Mouse (Mus musculus) neural tube, embryonic 10.5 days (tissue): ENCODE results near the gene Parvb.

Experiments
- DNase-seq: peaks from one replicate; pipeline ENCODE4 v3.0.0-alpha.2; 2017; ENCODE audit warnings: low spot score; ENCODE audit errors: extremely low spot score

Parvb gene

GRCm38 (mm10) chr15:84216461-84217084, 15.3 kb upstream of the Parvb start:
- peak; percentile 71 for DNase-seq

DNA sequence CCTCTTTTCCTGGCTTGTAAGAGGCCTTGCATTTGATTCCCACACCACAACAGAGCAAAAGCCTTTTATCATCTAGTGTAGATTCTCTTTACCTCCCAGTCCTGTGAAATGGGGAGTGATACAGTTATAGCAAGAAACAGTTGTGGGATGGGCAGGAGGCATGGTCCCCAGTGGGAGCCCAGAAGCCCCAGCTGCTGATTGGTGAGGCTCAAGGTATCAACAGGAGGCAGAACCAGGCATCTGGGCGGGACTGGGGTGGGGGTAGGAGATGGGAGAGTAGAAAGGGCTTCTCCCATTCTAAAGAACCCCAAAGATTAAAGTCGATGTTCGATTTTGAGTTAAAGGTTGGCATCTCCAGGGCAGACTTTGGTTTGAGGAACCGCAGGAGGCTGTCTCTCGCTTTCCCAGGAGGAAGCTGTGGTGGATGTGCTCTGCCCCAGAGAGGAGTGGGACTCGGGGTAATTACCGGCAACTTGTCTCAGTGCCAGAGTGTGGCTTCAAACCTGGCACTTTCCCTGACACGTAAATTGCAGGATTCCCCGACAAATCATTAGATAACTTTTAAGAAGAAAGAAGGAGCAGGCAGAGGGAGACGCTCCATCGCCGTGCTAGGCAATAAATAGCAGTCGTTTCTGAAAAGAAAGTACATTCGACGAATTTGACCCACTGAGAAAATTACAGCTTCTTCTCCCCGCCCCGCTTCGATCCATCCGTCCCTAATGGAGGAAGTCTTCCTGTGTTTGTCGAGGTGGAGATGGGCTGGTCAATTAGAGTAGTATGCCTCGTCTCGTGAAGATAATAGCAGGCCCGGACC, 13.7 kb upstream of the Parvb start:
- peak; percentile 55 for DNase-seq

DNA sequence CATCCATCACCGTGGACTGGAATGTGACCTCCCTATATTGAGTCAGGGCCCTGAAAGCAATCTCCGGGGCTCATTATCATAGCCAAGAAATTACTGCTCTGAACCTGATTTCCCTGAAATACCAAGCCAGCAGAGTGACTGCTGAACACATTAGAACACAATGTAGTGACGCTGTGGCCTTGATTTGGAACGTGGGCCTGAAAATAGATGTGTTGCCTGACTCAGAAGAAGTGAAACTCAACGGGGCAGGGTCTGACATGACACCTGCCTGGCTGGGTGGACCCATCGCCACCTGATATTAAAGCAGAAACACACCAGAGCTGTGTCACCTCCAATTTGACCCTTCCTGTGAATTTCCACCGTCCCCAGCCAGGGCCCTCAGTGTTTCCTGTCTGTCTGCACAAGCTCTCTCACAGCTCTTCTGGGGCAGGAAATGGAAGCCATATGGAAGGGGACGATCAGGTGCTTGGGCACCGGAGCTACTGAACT, 13.0 kb upstream of the Parvb start:
- DNase-seq, result peak; percentile 54

DNA sequence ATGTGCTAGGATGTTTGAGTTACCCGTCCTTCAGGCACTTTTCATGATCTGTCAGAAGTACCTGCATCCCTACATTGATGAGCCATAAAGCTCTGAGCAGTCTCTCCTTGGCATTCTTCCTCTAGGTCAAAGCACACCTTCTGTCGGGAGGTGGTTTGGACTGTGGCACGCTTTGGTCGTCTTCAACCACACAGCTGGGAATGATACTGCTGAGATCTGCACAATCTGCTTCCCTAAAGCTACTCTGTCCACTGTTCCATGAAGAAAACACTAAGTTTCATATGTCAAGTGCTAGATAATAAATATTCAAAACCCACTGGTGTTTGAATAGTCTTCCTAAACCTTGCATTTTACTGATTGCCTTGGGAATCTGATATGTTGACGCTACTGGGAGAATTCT, 10.3 kb upstream of the Parvb start:
- DNase-seq, result no peak

- no peak for DNase-seq
Measured at GRCm38 (mm10) chr15:84223423-84223822, 8.4 kb upstream of the Parvb start.

GRCm38 (mm10) chr15:84224779-84225178, 7.1 kb upstream of the Parvb start:
- DNase-seq, result no peak

GRCm38 (mm10) chr15:84226918-84227317, 4.9 kb upstream of the Parvb start:
- DNase-seq, result no peak

DNA sequence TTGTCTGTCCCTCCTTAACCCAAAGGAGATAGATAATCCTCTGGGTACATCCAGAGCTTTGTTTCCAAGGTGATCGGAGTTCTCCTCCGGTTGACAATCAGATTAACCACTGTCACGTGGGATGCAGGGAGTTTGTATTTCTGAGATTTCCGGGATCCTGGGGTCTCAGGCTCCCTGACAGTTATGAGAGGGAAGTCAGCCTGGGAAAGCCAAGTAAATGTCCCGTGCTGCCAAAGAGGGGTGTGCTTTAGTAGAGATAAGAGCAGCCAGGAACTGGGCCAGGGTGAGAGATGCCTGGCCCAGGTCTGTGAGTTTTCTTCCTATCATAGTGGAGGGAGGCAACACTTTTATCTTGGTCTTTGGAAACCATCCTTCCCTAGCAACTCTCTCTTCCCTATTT, 1.2 kb upstream of the Parvb start:
- no peak for DNase-seq

DNA sequence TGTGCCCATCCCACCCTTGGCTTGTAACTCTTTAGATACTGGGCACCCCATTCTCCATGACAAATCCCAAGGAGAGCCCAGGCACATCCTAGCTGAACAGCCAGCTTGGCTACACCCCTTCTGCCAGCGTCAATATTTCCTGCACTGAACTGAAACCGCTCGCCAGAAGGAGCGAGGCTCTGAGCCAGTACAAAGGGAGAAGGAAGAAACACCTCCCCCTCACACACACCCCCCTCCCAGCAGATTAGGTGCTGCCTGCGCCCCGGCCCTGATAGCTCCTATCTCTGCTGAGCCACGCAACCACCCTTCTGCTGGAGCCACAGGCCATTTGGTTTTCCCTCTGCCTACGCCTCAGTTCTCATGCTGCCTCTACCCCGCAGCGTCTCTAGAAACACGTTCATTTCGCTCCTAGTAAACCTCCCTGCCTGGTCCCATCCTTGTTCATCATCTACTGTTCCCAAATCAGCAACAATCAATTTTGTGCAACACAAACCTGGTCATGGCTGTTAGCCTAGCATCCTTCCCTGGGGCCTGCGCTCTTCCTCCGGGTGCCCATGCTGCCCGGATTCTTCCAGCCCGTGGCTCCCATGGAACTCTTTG, 630 bp upstream of the Parvb start:
- DNase-seq, result peak; percentile 57

DNA sequence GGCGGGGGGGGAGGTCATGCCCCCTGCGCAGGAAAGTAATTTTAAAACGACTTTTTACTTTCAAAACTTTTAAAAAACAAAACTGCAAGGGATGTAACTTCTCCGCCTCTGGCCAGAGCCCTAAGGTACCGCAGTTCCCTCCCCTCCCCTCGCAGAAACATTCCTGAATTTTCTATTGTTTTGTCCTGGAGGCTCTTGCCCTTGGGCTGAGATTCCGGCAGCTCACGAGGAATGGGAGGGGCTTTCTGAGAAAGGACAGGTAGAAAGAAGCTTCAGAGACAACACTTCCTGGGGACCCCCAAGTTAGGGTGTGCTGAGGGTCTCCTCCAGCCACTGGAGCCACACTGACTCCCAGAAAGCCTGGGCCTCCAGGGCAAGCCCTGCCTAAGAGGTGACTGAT, 766 bp downstream of the Parvb start:
- DNase-seq, result no peak

DNA sequence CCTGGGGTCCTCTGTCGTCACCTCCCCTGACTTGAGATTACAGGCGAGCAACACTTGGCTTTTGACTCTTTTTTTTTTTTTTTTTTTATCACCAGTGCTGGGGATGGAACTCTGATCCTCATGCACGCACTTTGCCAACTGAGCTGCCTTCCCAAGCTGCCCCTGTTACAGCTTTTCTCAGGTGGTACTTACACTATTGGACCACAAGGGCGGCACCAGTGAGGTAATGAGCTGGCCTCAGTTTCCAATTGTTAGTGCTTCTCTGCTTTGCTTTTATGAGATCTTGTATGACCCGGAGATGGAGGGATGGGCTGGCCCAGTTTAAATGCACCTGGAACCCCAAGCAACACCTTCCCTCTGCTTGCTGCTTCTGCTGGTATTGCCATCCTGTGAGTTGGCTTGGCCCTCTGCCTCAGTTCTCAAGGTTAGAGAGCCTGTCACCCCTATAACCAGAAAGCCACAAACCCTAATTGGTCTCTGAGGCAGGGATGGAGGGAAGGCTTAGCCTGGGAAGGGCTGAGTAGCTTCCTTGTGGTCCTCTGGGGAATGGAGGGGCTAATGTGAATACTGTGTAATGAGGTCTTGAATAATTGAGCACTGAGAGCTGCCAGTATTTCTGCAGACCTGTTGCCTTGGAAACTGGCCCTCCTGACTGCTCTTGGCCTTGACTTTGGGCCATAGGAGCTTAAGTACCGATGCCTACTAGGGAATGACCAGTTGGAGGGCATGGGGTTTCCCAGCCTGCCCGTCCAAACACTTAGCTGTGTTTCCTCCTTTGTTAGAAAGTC, 3.1 kb downstream of the Parvb start:
- no peak for DNase-seq

DNA sequence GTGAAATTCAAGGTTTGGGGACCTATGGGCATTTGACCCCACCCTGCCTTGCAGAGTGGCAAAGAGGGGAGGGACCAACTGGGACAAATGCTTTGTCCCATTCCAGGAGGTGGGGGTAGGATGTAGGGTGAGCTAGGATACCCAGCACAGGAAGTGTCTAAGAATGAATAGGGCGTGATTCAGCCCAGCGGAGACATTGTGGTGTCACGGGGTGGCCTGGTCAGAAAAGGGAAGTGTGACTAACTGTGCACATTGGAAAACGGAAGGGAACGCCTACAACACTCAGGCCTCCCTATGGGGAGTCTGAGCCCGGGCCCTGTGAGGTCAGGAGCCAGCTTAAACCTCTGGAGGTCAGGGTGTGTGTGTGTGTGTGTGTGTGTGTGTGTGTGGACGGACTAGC, 3.8 kb downstream of the Parvb start:
- no peak for DNase-seq

GRCm38 (mm10) chr15:84238552-84238951, 6.7 kb downstream of the Parvb start:
- no peak for DNase-seq

- DNase-seq, result no peak
Measured at GRCm38 (mm10) chr15:84238991-84239401, 7.2 kb downstream of the Parvb start.

DNA sequence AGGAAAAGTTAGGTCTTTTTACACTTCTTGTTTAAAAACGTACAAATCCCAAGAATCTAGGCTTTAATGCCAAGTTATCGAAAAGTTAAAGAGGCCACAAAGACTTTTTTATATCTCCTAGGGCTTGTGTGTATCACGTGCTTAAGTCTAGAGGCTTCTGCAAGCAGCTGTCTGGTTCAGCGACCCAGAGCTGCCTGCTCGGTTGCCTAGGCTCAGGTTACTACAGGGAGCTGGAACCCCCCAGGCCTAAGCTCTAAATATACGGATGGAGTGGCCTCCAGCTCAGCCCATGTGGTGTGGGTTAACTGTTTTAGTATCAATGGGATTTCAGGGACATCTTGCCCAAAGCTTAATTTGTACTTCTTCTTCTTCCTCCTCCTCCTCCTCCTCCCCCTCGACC, 9.7 kb downstream of the Parvb start:
- DNase-seq, result no peak

GRCm38 (mm10) chr15:84245104-84245503, 13.3 kb downstream of the Parvb start:
- DNase-seq, result no peak

GRCm38 (mm10) chr15:84246195-84246594, 14.4 kb downstream of the Parvb start:
- no peak for DNase-seq

DNA sequence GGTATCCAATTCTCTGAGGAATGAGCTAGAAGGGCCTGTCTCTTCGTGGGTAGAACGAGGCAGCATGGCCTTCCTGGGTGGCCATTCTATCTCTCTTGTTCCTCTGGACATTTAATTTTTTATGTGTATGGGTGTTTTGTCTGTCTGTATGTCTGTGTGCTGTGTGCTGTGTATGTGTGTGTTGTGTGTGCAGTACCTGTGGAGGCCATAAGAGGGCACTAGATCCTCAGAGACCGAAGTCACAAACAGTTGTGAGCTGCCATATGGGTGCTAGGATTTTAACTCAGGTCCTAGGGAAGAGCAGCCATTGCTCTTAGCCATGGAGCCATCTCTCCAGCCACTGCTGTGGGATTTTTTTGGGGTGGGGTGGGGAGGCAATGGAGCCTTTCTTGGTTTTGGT, 15.5 kb downstream of the Parvb start:
- no peak for DNase-seq

DNA sequence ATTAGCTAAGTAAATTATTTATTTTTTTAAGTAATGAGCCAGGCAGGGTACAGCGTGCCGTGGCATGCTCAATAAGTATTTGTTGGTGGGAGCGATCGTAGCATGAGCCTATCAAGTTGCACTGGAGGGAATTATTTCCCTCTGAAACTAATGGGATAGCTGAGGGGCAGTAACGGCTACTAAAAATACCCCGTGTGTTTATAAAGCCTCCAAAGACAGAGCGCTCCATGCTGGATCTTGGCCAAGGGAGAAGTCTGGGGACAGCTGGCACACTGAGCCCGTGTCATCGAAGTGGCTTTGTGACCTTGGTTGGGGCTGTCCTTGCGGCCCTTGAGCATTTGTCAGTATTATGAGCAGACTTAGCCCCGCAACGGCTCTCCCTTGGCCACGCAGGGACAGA, 19.4 kb downstream of the Parvb start:
- DNase-seq, result no peak

GRCm38 (mm10) chr15:84252645-84253044, 20.8 kb downstream of the Parvb start:
- no peak for DNase-seq

- no peak for DNase-seq
Measured at GRCm38 (mm10) chr15:84253757-84254156, 21.9 kb downstream of the Parvb start.

DNA sequence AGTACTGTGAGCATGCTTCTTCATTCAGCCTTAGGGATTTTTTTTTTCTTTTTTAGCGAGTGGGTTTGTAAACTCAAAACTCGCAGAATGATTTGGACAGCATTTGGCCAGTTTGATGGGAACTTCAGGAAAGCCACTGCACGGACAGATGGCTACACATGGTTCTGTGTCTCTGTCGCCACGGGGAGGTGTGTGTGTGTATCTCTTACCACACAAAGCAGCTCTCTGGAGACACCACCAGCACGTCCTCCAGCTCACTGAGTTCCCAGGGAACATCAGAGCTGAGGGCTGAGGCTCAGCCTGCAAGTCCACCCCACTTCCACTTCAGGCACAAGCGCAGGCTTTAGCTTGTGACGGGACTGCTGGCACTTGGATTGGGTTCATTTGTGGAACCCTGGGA, 22.5 kb downstream of the Parvb start:
- DNase-seq, result no peak
